Mouse (Mus musculus) layer of hippocampus, adult 9-10 months (tissue): ENCODE data around the gene Cxcl10.
"Not testable (repeated sequence)": the region's sequence is repeated elsewhere in the genome, so short reads cannot be mapped to it uniquely, and the experiment has no call there.

ENCODE experiments used
- DNase-seq: peaks from one replicate; pipeline ENCODE4 v3.0.0; 2022; ENCODE audit warnings: low spot score

The Cxcl10 gene

GRCm38 (mm10) chr5:92369151-92369994 lies 20.7 kb upstream of the Cxcl10 start:
- DNase-seq = no peak

- no peak for DNase-seq
These were observed 19.7 kb upstream of the Cxcl10 start for GRCm38 (mm10) chr5:92368392-92368791.

GRCm38 (mm10) chr5:92366565-92366964 lies 17.9 kb upstream of the Cxcl10 start:
- DNase-seq = no peak

- no peak for DNase-seq
These were observed 16.5 kb upstream of the Cxcl10 start for GRCm38 (mm10) chr5:92365146-92365705.

- DNase-seq = no peak
These were observed 15.3 kb upstream of the Cxcl10 start for GRCm38 (mm10) chr5:92364011-92364410.

GRCm38 (mm10) chr5:92363179-92363578 lies 14.5 kb upstream of the Cxcl10 start:
- no peak for DNase-seq

GRCm38 (mm10) chr5:92358767-92359455 lies 10.2 kb upstream of the Cxcl10 start:
- no peak for DNase-seq

GRCm38 (mm10) chr5:92358033-92358432 lies 9.3 kb upstream of the Cxcl10 start:
- no peak for DNase-seq

GRCm38 (mm10) chr5:92353517-92353916 lies 4.8 kb upstream of the Cxcl10 start:
- no peak for DNase-seq

- DNase-seq = not testable (repeated sequence)
These were observed 4.0 kb upstream of the Cxcl10 start for GRCm38 (mm10) chr5:92352716-92353115.

- DNase-seq = no peak
These were observed 1.0 kb upstream of the Cxcl10 start for GRCm38 (mm10) chr5:92349731-92350130.

GRCm38 (mm10) chr5:92345006-92345405 lies 3.7 kb downstream of the Cxcl10 start:
- DNase-seq = no peak

GRCm38 (mm10) chr5:92340606-92341005 lies 8.1 kb downstream of the Cxcl10 start:
- DNase-seq = no peak

- DNase-seq = no peak
These were observed 11.9 kb downstream of the Cxcl10 start for GRCm38 (mm10) chr5:92336743-92337142.

- no peak for DNase-seq
These were observed 16.3 kb downstream of the Cxcl10 start for GRCm38 (mm10) chr5:92332359-92332840.

GRCm38 (mm10) chr5:92331635-92332338 lies 16.9 kb downstream of the Cxcl10 start, which contains the start of gene Art3:
Gene Art3 (plus strand): TSS chr5:92331827.
- DNase-seq = no peak

GRCm38 (mm10) chr5:92331122-92331521 lies 17.6 kb downstream of the Cxcl10 start:
- no peak for DNase-seq

- DNase-seq = no peak
These were observed 20.8 kb downstream of the Cxcl10 start, which contains the start of gene Cxcl9 for GRCm38 (mm10) chr5:92327929-92328328. Gene Cxcl9 (minus strand): TSS chr5:92328079.

- no peak for DNase-seq
These were observed 21.3 kb downstream of the Cxcl10 start for GRCm38 (mm10) chr5:92327367-92327766.

- no peak for DNase-seq
These were observed 25.4 kb downstream of the Cxcl10 start for GRCm38 (mm10) chr5:92323264-92323663.

GRCm38 (mm10) chr5:92322612-92323011 lies 26.1 kb downstream of the Cxcl10 start:
- DNase-seq = no peak
